Mouse (Mus musculus): ENCODE results near the gene Acad8. TPM values are rescaled to one million over a fixed set of nuclear protein-coding genes. Genes with fewer than 3 reads are reported as not detected.
A peak's percentile ranks its signal among the peaks of the same experiment; 100 is the strongest.

The Acad8 gene
- total and polyA plus RNA-seq, 3 experiments, result 1.2 to 15.4 (median 14.4) TPM

- H3K27me3 ChIP-seq (ENCODE audit: insufficient read depth, low read length), result no peaks in the 10 kb centered on the region
- no peak overlapping the region for H3K4me3 ChIP-seq (ENCODE audit: low read depth, low read length)
- no peak for DNase-seq (ENCODE audit: low spot score)
- H3K36me3 ChIP-seq (replicated peaks), result peaks cover 93% of the 10 kb centered on the region
- H3K9me3 ChIP-seq (replicated peaks), result no peaks in the 10 kb centered on the region
- ATAC-seq (ENCODE audit: extremely low read depth, insufficient number of reproducible peaks, low FRiP score, poor library complexity, severe bottlenecking), result no peak
- no peak for TF ChIP-seq GATA1 (IDR thresholded peaks at IDR 0.05; ENCODE audit: borderline replicate concordance, low read length)
- no peak for TF ChIP-seq CTCF (IDR thresholded peaks at IDR 0.05; ENCODE audit: low read depth, low read length)
- no peak for TF ChIP-seq GATA2 (IDR thresholded peaks at IDR 0.05; ENCODE audit: borderline replicate concordance, low read depth, low read length)
- TF ChIP-seq POLR2AphosphoS5 (IDR thresholded peaks at IDR 0.05; ENCODE audit: insufficient replicate concordance, low read depth, low read length), result no peak
- TF ChIP-seq TAL1 (conservative IDR thresholded peaks at IDR 0.05; ENCODE audit: low read depth, low read length), result no peak
- H3K4me1 ChIP-seq (ENCODE audit: insufficient read depth, low read depth, low read length), result peaks cover 7% of the 10 kb centered on the region
Observed at GRCm38 (mm10) chr9:27005933-27006332, 6.6 kb upstream of the Acad8 start.

GRCm38 (mm10) chr9:27005231-27005630 is 5.9 kb upstream of the Acad8 start:
- DNase-seq (ENCODE audit: low spot score) (no peak), ATAC-seq (ENCODE audit: extremely low read depth, insufficient number of reproducible peaks, low FRiP score, poor library complexity, severe bottlenecking) (no peak)
- no peak for TF ChIP-seq POLR2AphosphoS5 (IDR thresholded peaks at IDR 0.05; ENCODE audit: insufficient replicate concordance, low read depth, low read length)
- H3K36me3 ChIP-seq (replicated peaks), result peaks cover 88% of the 10 kb centered on the region
- peaks cover 14% of the 10 kb centered on the region for H3K4me1 ChIP-seq (ENCODE audit: insufficient read depth, low read depth, low read length)
- no peaks in the 10 kb centered on the region for H3K9me3 ChIP-seq (replicated peaks)
- no peak overlapping the region for H3K4me3 ChIP-seq (ENCODE audit: low read depth, low read length)
- no peaks in the 10 kb centered on the region for H3K27me3 ChIP-seq (ENCODE audit: insufficient read depth, low read length)

GRCm38 (mm10) chr9:26998669-26999460 is 501 bp downstream of the Acad8 start:
- Histone ChIP-seq H3K27me3 (ENCODE audit: insufficient read depth, low read length) (no peaks in the 10 kb centered on the region), H3K36me3 (replicated peaks) (peaks cover 39% of the 10 kb centered on the region), H3K9me3 (replicated peaks) (no peaks in the 10 kb centered on the region), H3K4me3 (ENCODE audit: low read depth, low read length) (peak overlapping the region; percentile 84), H3K4me1 (ENCODE audit: insufficient read depth, low read depth, low read length) (peaks cover 29% of the 10 kb centered on the region)
- ATAC-seq (ENCODE audit: extremely low read depth, insufficient number of reproducible peaks, low FRiP score, poor library complexity, severe bottlenecking), result 0 out of 2 replicates have a peak, but pooled peaks have one; percentile 2
- DNase-seq (ENCODE audit: low spot score), result peak; percentile 9
- no peak for TF ChIP-seq CTCF (IDR thresholded peaks at IDR 0.05; ENCODE audit: low read depth, low read length)
- TF ChIP-seq GATA1 (IDR thresholded peaks at IDR 0.05; ENCODE audit: borderline replicate concordance, low read length), result no peak
- no peak for TF ChIP-seq TAL1 (conservative IDR thresholded peaks at IDR 0.05; ENCODE audit: low read depth, low read length)
- no peak for TF ChIP-seq POLR2AphosphoS5 (IDR thresholded peaks at IDR 0.05; ENCODE audit: insufficient replicate concordance, low read depth, low read length)
- TF ChIP-seq GATA2 (IDR thresholded peaks at IDR 0.05; ENCODE audit: borderline replicate concordance, low read depth, low read length), result no peak

GRCm38 (mm10) chr9:26997501-26997900 is 1.9 kb downstream of the Acad8 start:
- H3K9me3 ChIP-seq (replicated peaks), result no peaks in the 10 kb centered on the region
- ATAC-seq (ENCODE audit: extremely low read depth, insufficient number of reproducible peaks, low FRiP score, poor library complexity, severe bottlenecking) (no peak), DNase-seq (ENCODE audit: low spot score) (no peak)
- no peak overlapping the region for H3K4me3 ChIP-seq (ENCODE audit: low read depth, low read length)
- peaks cover 29% of the 10 kb centered on the region for H3K4me1 ChIP-seq (ENCODE audit: insufficient read depth, low read depth, low read length)
- H3K27me3 ChIP-seq (ENCODE audit: insufficient read depth, low read length), result no peaks in the 10 kb centered on the region
- TF ChIP-seq GATA2 (IDR thresholded peaks at IDR 0.05; ENCODE audit: borderline replicate concordance, low read depth, low read length), result no peak
- TF ChIP-seq TAL1 (conservative IDR thresholded peaks at IDR 0.05; ENCODE audit: low read depth, low read length), result no peak
- TF ChIP-seq POLR2AphosphoS5 (IDR thresholded peaks at IDR 0.05; ENCODE audit: insufficient replicate concordance, low read depth, low read length), result no peak
- TF ChIP-seq CTCF (IDR thresholded peaks at IDR 0.05; ENCODE audit: low read depth, low read length), result no peak
- no peak for TF ChIP-seq GATA1 (IDR thresholded peaks at IDR 0.05; ENCODE audit: borderline replicate concordance, low read length)
- H3K36me3 ChIP-seq (replicated peaks), result peaks cover 26% of the 10 kb centered on the region

GRCm38 (mm10) chr9:26997062-26997461 is 2.3 kb downstream of the Acad8 start:
- peaks cover 29% of the 10 kb centered on the region for H3K4me1 ChIP-seq (ENCODE audit: insufficient read depth, low read depth, low read length)
- no peak for DNase-seq (ENCODE audit: low spot score)
- no peak overlapping the region for H3K4me3 ChIP-seq (ENCODE audit: low read depth, low read length)
- H3K9me3 ChIP-seq (replicated peaks), result no peaks in the 10 kb centered on the region
- TF ChIP-seq POLR2AphosphoS5 (IDR thresholded peaks at IDR 0.05; ENCODE audit: insufficient replicate concordance, low read depth, low read length) (no peak), TAL1 (conservative IDR thresholded peaks at IDR 0.05; ENCODE audit: low read depth, low read length) (no peak), GATA1 (IDR thresholded peaks at IDR 0.05; ENCODE audit: borderline replicate concordance, low read length) (no peak), CTCF (IDR thresholded peaks at IDR 0.05; ENCODE audit: low read depth, low read length) (no peak), GATA2 (IDR thresholded peaks at IDR 0.05; ENCODE audit: borderline replicate concordance, low read depth, low read length) (no peak)
- H3K36me3 ChIP-seq (replicated peaks), result peaks cover 29% of the 10 kb centered on the region
- H3K27me3 ChIP-seq (ENCODE audit: insufficient read depth, low read length), result no peaks in the 10 kb centered on the region
- ATAC-seq (ENCODE audit: extremely low read depth, insufficient number of reproducible peaks, low FRiP score, poor library complexity, severe bottlenecking), result no peak

GRCm38 (mm10) chr9:26993900-26994299 is 5.5 kb downstream of the Acad8 start:
- no peak for DNase-seq (ENCODE audit: low spot score)
- Histone ChIP-seq H3K27me3 (ENCODE audit: insufficient read depth, low read length) (no peaks in the 10 kb centered on the region), H3K4me3 (ENCODE audit: low read depth, low read length) (no peak overlapping the region), H3K36me3 (replicated peaks) (peaks cover 49% of the 10 kb centered on the region), H3K4me1 (ENCODE audit: insufficient read depth, low read depth, low read length) (peaks cover 13% of the 10 kb centered on the region), H3K9me3 (replicated peaks) (no peaks in the 10 kb centered on the region)
- TF ChIP-seq GATA1 (IDR thresholded peaks at IDR 0.05; ENCODE audit: borderline replicate concordance, low read length) (no peak), CTCF (IDR thresholded peaks at IDR 0.05; ENCODE audit: low read depth, low read length) (no peak)
- no peak for ATAC-seq (ENCODE audit: extremely low read depth, insufficient number of reproducible peaks, low FRiP score, poor library complexity, severe bottlenecking)

Data from G1E (cell line).